Mouse (Mus musculus): Measurements from ENCODE around the gene Olfr536. TPM values are rescaled to one million over a fixed set of nuclear protein-coding genes. Genes with fewer than 3 reads are reported as not detected.
"Not testable (repeated sequence)": the region's sequence is repeated elsewhere in the genome, so short reads cannot be mapped to it uniquely, and the experiment has no call there.

Gene Olfr536
- polyA plus RNA-seq (2016; fragmentation: Nextera tagmentation; extraction: Ambion mirVana), result not detected in 2 replicates

DNA sequence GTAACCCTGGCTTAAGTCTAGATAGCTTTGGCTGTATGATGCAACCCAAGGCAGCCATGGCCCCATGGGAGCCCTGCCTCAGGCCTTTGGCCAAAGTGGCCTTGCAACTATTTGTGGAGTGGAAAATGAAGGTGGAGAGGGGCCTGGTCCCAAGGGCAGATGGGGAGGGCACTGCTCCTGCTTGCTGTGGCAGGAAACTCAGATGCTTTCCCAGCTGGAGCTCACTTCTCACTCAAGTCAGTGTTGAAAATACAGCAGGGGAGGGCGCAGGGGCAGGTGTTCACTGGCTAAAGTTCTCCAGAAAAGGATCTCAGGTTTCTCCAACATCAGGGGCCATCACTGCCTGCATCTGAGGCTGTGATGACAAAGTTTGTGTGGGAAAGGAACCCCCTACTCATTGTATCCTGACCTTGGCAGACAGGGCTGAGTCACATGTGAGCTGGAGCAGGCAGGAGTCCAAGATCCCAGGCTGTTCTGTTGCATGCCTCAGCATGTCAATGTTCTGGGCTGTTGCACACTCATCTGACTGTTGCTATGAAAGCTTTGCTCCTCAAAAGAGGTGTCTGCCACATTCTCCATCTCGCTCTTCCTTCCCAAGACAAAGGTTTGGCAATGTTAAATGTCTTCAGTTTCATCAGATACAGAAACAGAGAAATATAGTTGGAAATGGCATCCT is at the start of gene Olfr536:
Gene Olfr536, minus strand, starts transcription at position 51 of the 676 bp plus-strand sequence.
- WGBS, result 53% methylated on average over 2 of the region's 2 CpGs
- not testable (repeated sequence) for ATAC-seq (ENCODE audit: insufficient number of reproducible peaks, low FRiP score)

DNA sequence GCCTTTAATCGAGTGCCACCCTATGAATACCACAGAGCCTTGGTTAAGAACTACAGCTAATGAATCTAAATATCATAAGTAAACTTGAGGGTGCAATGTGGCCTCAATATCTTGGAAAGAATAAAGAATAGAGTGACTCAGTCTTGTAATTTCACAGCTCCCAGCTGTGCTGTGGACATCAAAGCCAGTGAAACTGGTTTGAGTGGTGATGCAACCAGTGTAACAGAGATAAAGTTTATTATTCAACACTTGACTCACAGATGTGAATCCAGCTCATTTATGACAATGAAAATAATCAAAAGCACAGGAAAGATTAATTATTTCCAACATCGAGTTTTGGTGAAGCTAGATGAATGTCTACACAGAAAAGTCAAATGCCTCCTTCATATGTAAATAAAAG is 32.5 kb upstream of the Olfr536 start:
- no peaks in the 10 kb centered on the region for H3K4me1 ChIP-seq (replicated peaks)
- H3K9ac ChIP-seq, result no peak overlapping the region
- no peak overlapping the region for H3K4me3 ChIP-seq
- no peaks in the 10 kb centered on the region for H3K27me3 ChIP-seq (replicated peaks)
- no peaks in the 10 kb centered on the region for H3K9me3 ChIP-seq (replicated peaks)
- WGBS, result 59% methylated on average over 2 of the region's 2 CpGs
- ATAC-seq (ENCODE audit: insufficient number of reproducible peaks, low FRiP score), result no peak
- no peaks in the 10 kb centered on the region for H3K36me3 ChIP-seq
- H3K27ac ChIP-seq (ENCODE audit: poor library complexity, severe bottlenecking), result no peak overlapping the region
- no peak overlapping the region for H3K4me2 ChIP-seq

More for the DNA sequence above, at the start of gene Olfr536:
- not testable (repeated sequence) for H3K27ac ChIP-seq (ENCODE audit: poor library complexity, severe bottlenecking); H3K9me3 ChIP-seq (replicated peaks); H3K36me3 ChIP-seq; H3K4me1 ChIP-seq (replicated peaks); H3K4me3 ChIP-seq; H3K9ac ChIP-seq; H3K27me3 ChIP-seq (replicated peaks); H3K4me2 ChIP-seq

DNA sequence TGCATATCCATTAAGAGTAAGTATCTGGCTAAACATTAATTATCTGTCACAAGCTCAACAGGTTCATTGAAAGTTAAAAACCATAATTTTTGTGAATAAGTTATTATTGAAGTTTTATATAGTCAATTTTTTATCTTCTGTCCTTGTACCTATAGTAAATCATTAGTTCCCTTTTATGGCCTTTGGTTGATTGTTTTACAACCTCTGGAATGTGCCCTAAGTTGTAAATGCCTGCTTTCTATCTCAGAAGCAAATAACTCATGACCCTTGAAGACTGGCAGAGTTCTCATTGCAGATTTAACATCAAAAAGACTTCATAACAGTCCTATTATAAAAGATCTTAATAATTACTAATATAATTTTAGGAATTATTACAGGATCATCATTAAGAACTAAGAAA is 12.5 kb downstream of the Olfr536 start:
- Histone ChIP-seq H3K4me1 (replicated peaks) (no peaks in the 10 kb centered on the region), H3K4me3 (no peak overlapping the region), H3K36me3 (no peaks in the 10 kb centered on the region), H3K4me2 (no peak overlapping the region), H3K9me3 (replicated peaks) (no peaks in the 10 kb centered on the region), H3K9ac (no peak overlapping the region), H3K27ac (ENCODE audit: poor library complexity, severe bottlenecking) (no peak overlapping the region), H3K27me3 (replicated peaks) (no peaks in the 10 kb centered on the region)
- ATAC-seq (ENCODE audit: insufficient number of reproducible peaks, low FRiP score), result no peak

DNA sequence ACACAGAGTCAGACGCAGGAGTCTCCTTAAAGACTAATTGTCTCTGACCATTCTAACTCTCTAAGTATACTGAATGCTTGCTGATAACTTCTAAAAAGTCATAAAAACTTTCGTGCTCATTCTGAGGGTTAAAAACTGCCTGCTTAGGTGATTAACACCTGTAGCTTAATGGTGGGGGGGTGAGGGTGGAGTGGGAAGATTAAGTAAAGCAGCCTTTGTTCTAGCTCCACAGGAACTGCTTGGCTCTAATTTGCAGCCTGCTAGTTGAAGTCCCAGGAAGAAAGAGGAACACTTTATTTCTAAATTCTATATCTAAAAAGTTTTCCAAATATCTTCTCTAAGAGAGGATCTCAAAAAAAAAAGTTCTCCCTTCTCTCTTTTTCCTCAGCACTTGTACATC is 13.0 kb downstream of the Olfr536 start:
- Histone ChIP-seq H3K9ac (no peak overlapping the region), H3K4me1 (replicated peaks) (no peaks in the 10 kb centered on the region), H3K27me3 (replicated peaks) (no peaks in the 10 kb centered on the region), H3K27ac (ENCODE audit: poor library complexity, severe bottlenecking) (no peak overlapping the region), H3K4me2 (no peak overlapping the region), H3K9me3 (replicated peaks) (no peaks in the 10 kb centered on the region), H3K36me3 (no peaks in the 10 kb centered on the region), H3K4me3 (no peak overlapping the region)
- ATAC-seq (ENCODE audit: insufficient number of reproducible peaks, low FRiP score), result no peak
- 50% methylated on average over 2 of the region's 2 CpGs for WGBS

DNA sequence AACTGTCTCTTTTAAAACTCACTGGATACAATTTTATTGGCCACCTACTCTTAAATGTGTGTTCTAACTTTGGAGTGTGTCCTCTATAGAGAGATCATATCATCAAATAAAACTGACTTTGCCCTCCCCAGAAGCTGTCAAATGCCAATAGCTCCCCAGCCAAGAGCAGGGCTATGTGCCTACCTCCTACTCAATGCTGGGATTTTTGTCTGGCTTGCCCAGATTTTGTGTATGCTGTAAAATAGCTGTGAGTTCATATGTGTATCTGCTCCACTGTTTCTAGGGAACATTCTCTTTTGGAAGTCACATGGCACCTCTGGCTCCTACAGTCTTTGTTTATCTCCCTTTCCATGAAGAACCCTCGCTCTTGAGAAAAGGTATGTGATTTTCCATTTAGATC is 18.2 kb downstream of the Olfr536 start:
- ATAC-seq (ENCODE audit: insufficient number of reproducible peaks, low FRiP score), result no peak
- Histone ChIP-seq H3K27ac (ENCODE audit: poor library complexity, severe bottlenecking) (no peak overlapping the region), H3K27me3 (replicated peaks) (no peaks in the 10 kb centered on the region), H3K36me3 (no peaks in the 10 kb centered on the region), H3K4me2 (no peak overlapping the region), H3K4me3 (no peak overlapping the region), H3K4me1 (replicated peaks) (no peaks in the 10 kb centered on the region), H3K9me3 (replicated peaks) (no peaks in the 10 kb centered on the region), H3K9ac (no peak overlapping the region)
- 71% methylated on average over 1 of the region's 1 CpGs for WGBS

DNA sequence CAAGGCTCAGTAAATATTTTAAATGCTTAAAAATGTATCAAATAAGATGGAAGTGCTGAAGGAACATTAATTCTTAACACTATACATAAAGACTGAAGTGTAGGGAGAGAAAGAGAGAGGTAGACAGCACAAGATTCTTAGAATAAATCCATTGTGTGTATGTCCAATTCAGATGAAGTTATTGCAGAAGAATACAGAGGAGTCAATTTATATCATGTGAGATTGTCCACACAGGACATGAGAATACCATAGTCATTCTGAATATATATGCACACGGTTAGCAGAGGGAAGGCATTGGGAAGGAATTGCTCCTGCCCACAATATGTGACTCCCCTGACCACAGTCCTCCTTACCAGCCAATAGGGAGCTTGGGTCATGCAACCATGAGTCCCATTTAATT is 23.3 kb downstream of the Olfr536 start, which contains the start of gene Olfr535:
Gene Olfr535, plus strand, starts transcription at position 301 of the 400 bp plus-strand sequence.
- H3K9ac ChIP-seq, result no peak within 1 kb of the TSS
- H3K27ac ChIP-seq (ENCODE audit: poor library complexity, severe bottlenecking), result no peak within 1 kb of the TSS
- H3K4me1 ChIP-seq (replicated peaks), result no peaks in the 10 kb centered on the region
- no peaks in the 10 kb centered on the region for H3K27me3 ChIP-seq (replicated peaks)
- no peaks in the 10 kb centered on the region; the same call in 1 of the 2 replicates for H3K9me3 ChIP-seq (replicated peaks)
- 68% methylated on average over 1 of the region's 1 CpGs for WGBS
- no peak within 1 kb of the TSS for H3K4me2 ChIP-seq
- ATAC-seq (ENCODE audit: insufficient number of reproducible peaks, low FRiP score), result no peak
- no peaks in the 10 kb centered on the region for H3K36me3 ChIP-seq
- no peak within 1 kb of the TSS for H3K4me3 ChIP-seq

DNA sequence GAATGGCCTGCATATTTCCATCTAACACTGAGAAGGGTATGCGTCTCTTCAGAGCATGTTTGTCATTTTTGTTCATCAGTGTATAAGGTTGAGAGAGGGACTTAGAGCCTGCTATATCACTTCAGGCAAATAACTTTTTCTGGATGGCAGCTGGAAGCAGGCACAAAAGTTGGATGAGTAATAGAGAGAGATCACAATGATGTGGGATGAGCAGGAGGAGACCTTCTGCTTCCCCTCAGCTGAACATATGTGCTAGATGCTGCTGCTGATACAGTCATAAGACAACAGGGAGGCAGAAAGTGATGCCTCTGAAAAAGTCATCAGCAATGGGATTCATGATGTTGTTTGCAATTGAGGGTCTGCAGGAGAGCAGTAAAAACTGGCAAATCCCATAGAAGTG is 28.5 kb downstream of the Olfr536 start:
- WGBS, result 78% methylated on average over 1 of the region's 1 CpGs
- ATAC-seq (ENCODE audit: insufficient number of reproducible peaks, low FRiP score), result no peak

DNA sequence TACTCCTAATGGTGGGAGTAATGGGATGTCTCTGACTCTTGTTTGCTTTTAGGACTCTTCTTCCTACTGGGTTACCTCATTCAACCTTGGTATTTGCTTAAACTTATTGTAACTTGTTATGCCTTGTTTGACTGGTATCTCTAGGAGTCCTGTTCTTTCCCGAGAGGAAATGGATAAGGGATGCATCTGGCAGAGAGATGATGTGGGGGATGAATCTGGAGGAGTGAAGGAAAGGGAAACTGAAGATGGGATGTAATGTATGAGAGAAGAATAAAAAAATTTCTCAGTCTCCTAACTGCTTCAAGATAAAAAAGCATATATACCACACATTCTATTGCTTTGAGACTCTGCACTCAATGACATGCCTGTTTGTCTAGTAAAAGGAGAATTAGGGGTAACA is 29.3 kb downstream of the Olfr536 start:
- no peaks in the 10 kb centered on the region for H3K27me3 ChIP-seq (replicated peaks)
- no peaks in the 10 kb centered on the region for H3K4me1 ChIP-seq (replicated peaks)
- no peak overlapping the region for H3K4me2 ChIP-seq
- no peak overlapping the region for H3K4me3 ChIP-seq
- no peaks in the 10 kb centered on the region for H3K36me3 ChIP-seq
- H3K9me3 ChIP-seq (replicated peaks), result peaks cover 16% of the 10 kb centered on the region
- WGBS, result 50% methylated on average over 1 of the region's 1 CpGs
- ATAC-seq (ENCODE audit: insufficient number of reproducible peaks, low FRiP score), result no peak
- no peak overlapping the region for H3K27ac ChIP-seq (ENCODE audit: poor library complexity, severe bottlenecking)
- H3K9ac ChIP-seq, result no peak overlapping the region

More for the DNA sequence above, 28.5 kb downstream of the Olfr536 start:
- Histone ChIP-seq H3K4me3 (no peak overlapping the region), H3K36me3 (no peaks in the 10 kb centered on the region), H3K27me3 (replicated peaks) (no peaks in the 10 kb centered on the region), H3K4me1 (replicated peaks) (no peaks in the 10 kb centered on the region), H3K9me3 (replicated peaks) (peaks cover 16% of the 10 kb centered on the region), H3K4me2 (no peak overlapping the region), H3K9ac (no peak overlapping the region), H3K27ac (ENCODE audit: poor library complexity, severe bottlenecking) (no peak overlapping the region)

DNA sequence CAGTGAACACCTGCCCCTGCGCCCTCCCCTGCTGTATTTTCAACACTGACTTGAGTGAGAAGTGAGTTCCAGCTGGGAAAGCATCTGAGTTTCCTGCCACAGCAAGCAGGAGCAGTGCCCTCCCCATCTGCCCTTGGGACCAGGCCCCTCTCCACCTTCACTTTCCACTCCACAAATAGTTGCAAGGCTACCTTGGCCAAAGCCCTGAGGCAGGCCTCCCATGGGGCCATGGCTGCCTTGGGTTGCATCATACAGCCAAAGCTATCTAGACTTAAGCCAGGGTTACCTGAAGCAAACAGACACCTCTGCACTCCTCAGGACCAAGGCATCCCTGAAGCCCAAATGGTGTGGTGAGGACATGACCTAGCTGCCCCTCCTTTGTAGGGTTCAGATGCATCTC is 44.1 kb downstream of the Olfr536 start, which contains the start of gene Olfr533:
Gene Olfr533, plus strand, starts transcription at position 301 of the 400 bp plus-strand sequence.
- not testable (repeated sequence) for H3K36me3 ChIP-seq; H3K4me2 ChIP-seq; H3K4me3 ChIP-seq; H3K4me1 ChIP-seq (replicated peaks); H3K9ac ChIP-seq; H3K27ac ChIP-seq (ENCODE audit: poor library complexity, severe bottlenecking); H3K27me3 ChIP-seq (replicated peaks); ATAC-seq (ENCODE audit: insufficient number of reproducible peaks, low FRiP score)
- 80% methylated on average over 1 of the region's 1 CpGs for WGBS
- H3K9me3 ChIP-seq (replicated peaks), result peaks cover 12% of the 10 kb centered on the region; the same call in 1 of the 2 replicates

Other genes with a start within 250 kb of the Olfr536 start
- gene Olfr525, start 186.5 kb downstream of the Olfr536 start, polyA plus RNA-seq (2016; fragmentation: Nextera tagmentation; extraction: Ambion mirVana), result not detected in 2 replicates
- gene Olfr527, start 173.4 kb downstream of the Olfr536 start, polyA plus RNA-seq (2016; fragmentation: Nextera tagmentation; extraction: Ambion mirVana), result not detected in 2 replicates
- gene Olfr60, start 145.7 kb downstream of the Olfr536 start, polyA plus RNA-seq (2016; fragmentation: Nextera tagmentation; extraction: Ambion mirVana), result not detected in 2 replicates
- gene Olfr530, start 131.1 kb downstream of the Olfr536 start, polyA plus RNA-seq (2016; fragmentation: Nextera tagmentation; extraction: Ambion mirVana), result not detected in 2 replicates
- gene Olfr531, start 104.5 kb downstream of the Olfr536 start, polyA plus RNA-seq (2016; fragmentation: Nextera tagmentation; extraction: Ambion mirVana), result not detected in 2 replicates
- not detected in 2 replicates for gene Olfr532, start 85.8 kb downstream of the Olfr536 start, polyA plus RNA-seq (2016; fragmentation: Nextera tagmentation; extraction: Ambion mirVana)
- not detected in 2 replicates for gene Olfr533, start 44.0 kb downstream of the Olfr536 start, polyA plus RNA-seq (2016; fragmentation: Nextera tagmentation; extraction: Ambion mirVana)
- gene Olfr535, start 23.2 kb downstream of the Olfr536 start, polyA plus RNA-seq (2016; fragmentation: Nextera tagmentation; extraction: Ambion mirVana), result not detected in 2 replicates
- gene Olfr538, start 60.5 kb upstream of the Olfr536 start, polyA plus RNA-seq (2016; fragmentation: Nextera tagmentation; extraction: Ambion mirVana), result not detected in 2 replicates
- 0.03 TPM in 1 of 2 replicates, not detected in the other for gene Olfr46, start 93.9 kb upstream of the Olfr536 start, polyA plus RNA-seq (2016; fragmentation: Nextera tagmentation; extraction: Ambion mirVana)
- not detected in 2 replicates for gene Olfr61, start 121.6 kb upstream of the Olfr536 start, polyA plus RNA-seq (2016; fragmentation: Nextera tagmentation; extraction: Ambion mirVana)
- not detected in 2 replicates for gene Olfr53, start 139.1 kb upstream of the Olfr536 start, polyA plus RNA-seq (2016; fragmentation: Nextera tagmentation; extraction: Ambion mirVana)
- gene Olfr539, start 152.5 kb upstream of the Olfr536 start, polyA plus RNA-seq (2016; fragmentation: Nextera tagmentation; extraction: Ambion mirVana), result not detected in 2 replicates
- not detected in 2 replicates for gene Olfr45, start 174.6 kb upstream of the Olfr536 start, polyA plus RNA-seq (2016; fragmentation: Nextera tagmentation; extraction: Ambion mirVana)
- gene Olfr541, start 189.9 kb upstream of the Olfr536 start, polyA plus RNA-seq (2016; fragmentation: Nextera tagmentation; extraction: Ambion mirVana), result not detected in 2 replicates

All from heart, embryonic 12.5 days (tissue).